Mouse (Mus musculus) neural tube, embryonic 10.5 days (tissue): ENCODE results near the gene Gm15056.

Source experiments
- DNase-seq: peaks from one replicate; pipeline ENCODE4 v3.0.0-alpha.2; 2017; ENCODE audit warnings: low spot score; ENCODE audit errors: extremely low spot score

Gm15056 gene

GRCm38 (mm10) chr8:20902527-20902926 is at the start of gene Gm15056:
Gene Gm15056 (minus strand): TSS chr8:20902627.
- no peak for DNase-seq

DNA sequence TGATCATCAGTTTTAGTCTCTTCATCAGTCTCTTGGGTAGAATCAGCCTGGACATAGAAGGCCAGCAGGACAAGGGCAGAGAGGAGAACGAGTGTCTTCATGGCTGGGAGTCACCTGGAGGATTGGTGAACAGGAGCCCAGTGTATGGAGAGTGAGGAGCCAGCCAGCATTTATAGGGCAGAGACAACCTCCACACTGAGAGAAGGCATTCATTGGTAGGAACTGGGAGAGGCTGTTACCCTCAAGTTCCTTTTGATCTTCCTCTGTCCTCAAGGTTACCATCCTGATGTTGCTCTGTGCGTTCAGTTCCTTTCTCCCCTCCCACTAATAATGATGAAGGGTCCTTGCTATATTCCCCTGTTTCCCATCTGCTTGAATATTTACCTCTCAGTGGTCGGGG is 42.2 kb upstream of the Gm15056 start, which contains the start of gene AY761185:
TSS of gene AY761185 (minus strand) at position 101 of the 400 bp plus-strand sequence.
- DNase-seq = no peak

GRCm38 (mm10) chr8:20921971-20922370 is 19.5 kb upstream of the Gm15056 start, which contains the start of gene Gm6040:
Gene Gm6040 (minus strand): TSS chr8:20922071.
- DNase-seq = no peak

DNA sequence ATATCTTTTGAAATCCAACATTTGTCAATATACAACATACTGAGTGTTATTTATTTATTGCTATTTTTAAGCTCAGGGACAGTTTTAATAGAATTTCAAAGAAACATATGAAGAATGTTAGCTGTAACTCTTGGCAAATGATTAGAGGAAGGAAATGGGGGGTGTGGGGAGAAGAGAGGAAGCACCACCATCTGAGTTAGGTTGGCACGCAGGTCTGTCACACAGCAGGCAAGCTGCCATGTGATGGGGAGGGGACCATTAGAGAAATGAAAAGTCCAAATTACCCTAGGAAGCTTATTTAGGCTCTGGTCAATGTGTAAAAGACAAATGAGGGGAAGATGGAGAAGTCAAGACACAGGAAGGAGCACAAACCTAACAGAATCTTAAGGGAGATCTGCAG is 9.9 kb upstream of the Gm15056 start:
- no peak for DNase-seq

DNA sequence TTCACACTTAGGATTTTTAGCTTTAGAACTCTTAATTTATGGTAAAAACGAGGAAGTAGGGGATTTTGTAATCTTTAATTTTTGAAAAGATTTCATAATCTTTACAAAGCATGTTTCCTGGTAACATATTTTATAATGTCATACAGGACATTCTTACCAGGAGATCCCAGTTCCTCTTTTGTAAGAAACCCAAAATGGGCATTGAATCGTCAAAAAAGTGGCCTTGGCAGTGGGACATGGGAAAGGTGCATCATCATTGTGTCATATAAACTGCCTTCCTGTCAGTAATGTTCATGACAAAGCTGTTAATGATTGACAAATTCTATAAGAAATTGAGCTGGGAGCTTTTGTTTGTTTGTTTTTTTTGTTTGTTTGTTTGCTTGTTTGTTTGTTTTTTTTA is 5.8 kb upstream of the Gm15056 start:
- no peak for DNase-seq

GRCm38 (mm10) chr8:20907119-20907518 is 4.7 kb upstream of the Gm15056 start:
- DNase-seq = no peak

- no peak for DNase-seq
Observed at GRCm38 (mm10) chr8:20892369-20892768, 10.1 kb downstream of the Gm15056 start, which contains the start of gene Defb33. Gene Defb33 (plus strand): TSS chr8:20892669.

DNA sequence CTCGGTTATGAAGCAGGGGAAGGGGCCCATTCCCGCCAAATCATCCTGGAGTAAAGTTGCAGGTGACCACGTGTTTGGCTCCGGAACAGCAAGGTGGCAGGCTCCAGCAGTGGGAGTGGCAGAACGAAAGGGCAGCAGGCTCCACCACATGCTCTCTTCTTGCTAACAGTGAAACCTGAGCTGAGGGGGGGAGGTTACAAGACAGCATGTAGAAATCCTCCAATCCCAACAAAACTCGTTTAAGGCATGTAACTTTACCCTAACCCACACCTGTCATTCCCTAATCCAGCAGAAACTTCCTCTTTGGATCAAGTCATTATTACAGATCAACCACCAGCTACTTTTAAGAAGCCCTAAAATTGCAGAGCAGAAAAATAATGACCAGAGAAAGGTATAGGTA is 27.8 kb downstream of the Gm15056 start:
- no peak for DNase-seq
